Mouse (Mus musculus): ENCODE data around the gene Rps26. TPM values are rescaled to one million over a fixed set of nuclear protein-coding genes. Genes with fewer than 3 reads are reported as not detected.
A peak's percentile ranks its signal among the peaks of the same experiment; 100 is the strongest.

Rps26 gene
- polyA plus RNA-seq, 1 experiment, result 334 TPM

GRCm38 (mm10) chr10:128584386-128584785 is 42.2 kb downstream of the Rps26 start:
- no peak overlapping the region for H3K4me3 ChIP-seq (replicated peaks; ENCODE audit: insufficient read depth, low read depth, low read length)
- DNase-seq, result no peak
- H3K4me1 ChIP-seq (ENCODE audit: control insufficient read depth, insufficient read depth, low read length), result peaks cover 3% of the 10 kb centered on the region; the same call in 1 of the 2 replicates
- H3K27ac ChIP-seq (ENCODE audit: insufficient read depth, low read length), result no peak overlapping the region
- 17% methylated on average over 4 of the region's 4 CpGs for WGBS
- TF ChIP-seq CTCF (IDR thresholded peaks at IDR 0.05; ENCODE audit: borderline replicate concordance, insufficient read depth, low read depth, low read length) (no peak), POLR2A (IDR thresholded peaks at IDR 0.05; ENCODE audit: borderline replicate concordance, insufficient read depth, low read length) (no peak)
- H3K27me3 ChIP-seq (ENCODE audit: control insufficient read depth, insufficient read depth, low read length), result 0 out of 2 replicates have a peak, but pooled peaks cover under 1% of the 10 kb centered on the region

GRCm38 (mm10) chr10:128583644-128584043 is 42.9 kb downstream of the Rps26 start:
- 17% methylated on average over 7 of the region's 7 CpGs for WGBS
- Histone ChIP-seq H3K4me3 (replicated peaks; ENCODE audit: insufficient read depth, low read depth, low read length) (peak overlapping the region; percentile 20), H3K27ac (ENCODE audit: insufficient read depth, low read length) (no peak overlapping the region), H3K4me1 (ENCODE audit: control insufficient read depth, insufficient read depth, low read length) (0 out of 2 replicates have a peak, but pooled peaks cover 3% of the 10 kb centered on the region), H3K27me3 (ENCODE audit: control insufficient read depth, insufficient read depth, low read length) (no peaks in the 10 kb centered on the region)
- DNase-seq, result peak; percentile 54 to 71
- TF ChIP-seq CTCF (IDR thresholded peaks at IDR 0.05; ENCODE audit: borderline replicate concordance, insufficient read depth, low read depth, low read length) (no peak), POLR2A (IDR thresholded peaks at IDR 0.05; ENCODE audit: borderline replicate concordance, insufficient read depth, low read length) (no peak)

- no peak for DNase-seq
- no peak overlapping the region for H3K27ac ChIP-seq (ENCODE audit: insufficient read depth, low read length)
- 73% methylated on average over 4 of the region's 4 CpGs for WGBS
- TF ChIP-seq CTCF (IDR thresholded peaks at IDR 0.05; ENCODE audit: borderline replicate concordance, insufficient read depth, low read depth, low read length), result no peak
- no peak for TF ChIP-seq POLR2A (IDR thresholded peaks at IDR 0.05; ENCODE audit: borderline replicate concordance, insufficient read depth, low read length)
- no peak overlapping the region for H3K4me3 ChIP-seq (replicated peaks; ENCODE audit: insufficient read depth, low read depth, low read length)
- H3K27me3 ChIP-seq (ENCODE audit: control insufficient read depth, insufficient read depth, low read length), result no peaks in the 10 kb centered on the region
- 0 out of 2 replicates have a peak, but pooled peaks cover 3% of the 10 kb centered on the region for H3K4me1 ChIP-seq (ENCODE audit: control insufficient read depth, insufficient read depth, low read length)
These were observed 46.8 kb downstream of the Rps26 start for GRCm38 (mm10) chr10:128579731-128580130.

- Histone ChIP-seq H3K27me3 (ENCODE audit: control insufficient read depth, insufficient read depth, low read length) (no peaks in the 10 kb centered on the region), H3K27ac (ENCODE audit: insufficient read depth, low read length) (no peak overlapping the region), H3K4me1 (ENCODE audit: control insufficient read depth, insufficient read depth, low read length) (0 out of 2 replicates have a peak, but pooled peaks cover 3% of the 10 kb centered on the region), H3K4me3 (replicated peaks; ENCODE audit: insufficient read depth, low read depth, low read length) (no peak overlapping the region)
- no peak for TF ChIP-seq CTCF (IDR thresholded peaks at IDR 0.05; ENCODE audit: borderline replicate concordance, insufficient read depth, low read depth, low read length)
- TF ChIP-seq POLR2A (IDR thresholded peaks at IDR 0.05; ENCODE audit: borderline replicate concordance, insufficient read depth, low read length), result no peak
- 93% methylated on average over 3 of the region's 3 CpGs for WGBS
- DNase-seq, result no peak
These were observed 47.2 kb downstream of the Rps26 start for GRCm38 (mm10) chr10:128579298-128579697.

- no peak overlapping the region for H3K27ac ChIP-seq (ENCODE audit: insufficient read depth, low read length)
- DNase-seq, result no peak
- no peak overlapping the region for H3K4me3 ChIP-seq (replicated peaks; ENCODE audit: insufficient read depth, low read depth, low read length)
- WGBS, result 79% methylated on average over 11 of the region's 11 CpGs
- H3K4me1 ChIP-seq (ENCODE audit: control insufficient read depth, insufficient read depth, low read length), result no peaks in the 10 kb centered on the region
- TF ChIP-seq POLR2A (IDR thresholded peaks at IDR 0.05; ENCODE audit: borderline replicate concordance, insufficient read depth, low read length), result no peak
- TF ChIP-seq CTCF (IDR thresholded peaks at IDR 0.05; ENCODE audit: borderline replicate concordance, insufficient read depth, low read depth, low read length), result no peak
- H3K27me3 ChIP-seq (ENCODE audit: control insufficient read depth, insufficient read depth, low read length), result no peaks in the 10 kb centered on the region
These were observed 48.2 kb downstream of the Rps26 start for GRCm38 (mm10) chr10:128578330-128578729.

GRCm38 (mm10) chr10:128575063-128575462 is 51.5 kb downstream of the Rps26 start:
- Histone ChIP-seq H3K27ac (ENCODE audit: insufficient read depth, low read length) (no peak overlapping the region), H3K4me1 (ENCODE audit: control insufficient read depth, insufficient read depth, low read length) (no peaks in the 10 kb centered on the region), H3K4me3 (replicated peaks; ENCODE audit: insufficient read depth, low read depth, low read length) (no peak overlapping the region), H3K27me3 (ENCODE audit: control insufficient read depth, insufficient read depth, low read length) (no peaks in the 10 kb centered on the region)
- DNase-seq, result no peak
- TF ChIP-seq CTCF (IDR thresholded peaks at IDR 0.05; ENCODE audit: borderline replicate concordance, insufficient read depth, low read depth, low read length) (no peak), POLR2A (IDR thresholded peaks at IDR 0.05; ENCODE audit: borderline replicate concordance, insufficient read depth, low read length) (no peak)
- 96% methylated on average over 2 of the region's 2 CpGs for WGBS

Other genes starting within 250 kb of the Rps26 start
- gene Ankrd52, start 249.6 kb downstream of the Rps26 start, polyA plus RNA-seq (2012; rRNA removed), result 40.6 and 41.6 TPM in 2 replicates
- 0.13 TPM in 1 of 2 replicates, not detected in the other for gene Slc39a5, start 225.5 kb downstream of the Rps26 start, polyA plus RNA-seq (2012; rRNA removed)
- gene Nabp2, start 215.3 kb downstream of the Rps26 start, polyA plus RNA-seq (2012; rRNA removed), result 78.9 and 83.6 TPM in 2 replicates
- gene Rnf41, start 215.1 kb downstream of the Rps26 start, polyA plus RNA-seq (2012; rRNA removed), result 88.0 and 90.5 TPM in 2 replicates
- 239 and 260 TPM in 2 replicates for gene Smarcc2, start 167.5 kb downstream of the Rps26 start, polyA plus RNA-seq (2012; rRNA removed)
- 1,381 and 1,434 TPM in 2 replicates for gene Myl6, start 132.6 kb downstream of the Rps26 start, polyA plus RNA-seq (2012; rRNA removed)
- 28.9 and 36.1 TPM in 2 replicates for gene Myl6b, start 128.1 kb downstream of the Rps26 start, polyA plus RNA-seq (2012; rRNA removed)
- gene Esyt1, start 100.9 kb downstream of the Rps26 start, polyA plus RNA-seq (2012; rRNA removed), result 36.3 and 37.3 TPM in 2 replicates
- gene Zc3h10, start 79.0 kb downstream of the Rps26 start, polyA plus RNA-seq (2012; rRNA removed), result 15.4 and 18.7 TPM in 2 replicates
- gene Rpl41, start 77.4 kb downstream of the Rps26 start, polyA plus RNA-seq (2012; rRNA removed), result 1,271 and 1,490 TPM in 2 replicates
- gene Pa2g4, start 60.8 kb downstream of the Rps26 start, polyA plus RNA-seq (2012; rRNA removed), result 69.2 and 73.5 TPM in 2 replicates
- 9.4 and 11.1 TPM in 2 replicates for gene Erbb3, start 37.1 kb downstream of the Rps26 start, polyA plus RNA-seq (2012; rRNA removed)
- 8.5 and 9.6 TPM in 2 replicates for gene Ikzf4, start 19.2 kb upstream of the Rps26 start, polyA plus RNA-seq (2012; rRNA removed)
- gene Suox, start 47.3 kb upstream of the Rps26 start, polyA plus RNA-seq (2012; rRNA removed), result 15.6 and 17.9 TPM in 2 replicates
- 132 and 133 TPM in 2 replicates for gene Rab5b, start 69.5 kb upstream of the Rps26 start, polyA plus RNA-seq (2012; rRNA removed)
- gene Pmel, start 77.4 kb upstream of the Rps26 start, polyA plus RNA-seq (2012; rRNA removed), result 1.00 and 1.5 TPM in 2 replicates
- 3.8 and 3.9 TPM in 2 replicates for gene Cdk2, start 78.3 kb upstream of the Rps26 start, polyA plus RNA-seq (2012; rRNA removed)
- 16.0 and 17.1 TPM in 2 replicates for gene Dgka, start 118.1 kb upstream of the Rps26 start, polyA plus RNA-seq (2012; rRNA removed)
- 37.2 and 39.7 TPM in 2 replicates for gene Pym1, start 121.1 kb upstream of the Rps26 start, polyA plus RNA-seq (2012; rRNA removed)
- 0.61 and 0.70 TPM in 2 replicates for gene Mmp19, start 164.2 kb upstream of the Rps26 start, polyA plus RNA-seq (2012; rRNA removed)
- gene Dnajc14, start 177.3 kb upstream of the Rps26 start, polyA plus RNA-seq (2012; rRNA removed), result 22.4 and 24.1 TPM in 2 replicates
- gene Tmem198b, start 177.6 kb upstream of the Rps26 start, polyA plus RNA-seq (2012; rRNA removed), result 26.4 and 26.6 TPM in 2 replicates
- gene Sarnp, start 190.6 kb upstream of the Rps26 start, polyA plus RNA-seq (2012; rRNA removed), result 54.5 and 60.2 TPM in 2 replicates
- gene Ormdl2, start 194.9 kb upstream of the Rps26 start, polyA plus RNA-seq (2012; rRNA removed), result 25.7 and 26.0 TPM in 2 replicates

Data from cerebellum, adult 2 months (tissue).